Mouse (Mus musculus) c-Kit-positive CD71-negative TER-119-negative erythroid progenitor cells, embryonic 14.5 days (primary cell): ENCODE measurements around the gene Fgfr2.

Experiments
- DNase-seq: peaks from one replicate; pipeline ENCODE4 v3.0.0-alpha.2; 2013; ENCODE audit warnings: low read depth

Gene Fgfr2

GRCm38 (mm10) chr7:132816528-132816927, 306.6 kb downstream of the Fgfr2 start:
- no peak for DNase-seq

- no peak for DNase-seq
Observed at GRCm38 (mm10) chr7:132815081-132815480, 308.1 kb downstream of the Fgfr2 start.

- no peak for DNase-seq
Observed at GRCm38 (mm10) chr7:132814089-132814450, 309.1 kb downstream of the Fgfr2 start.

- no peak for DNase-seq
Observed at GRCm38 (mm10) chr7:132813416-132814088, 309.6 kb downstream of the Fgfr2 start, which contains the start of gene Fam53b. Gene Fam53b (minus strand): TSS chr7:132813886.

- no peak for DNase-seq
Observed at GRCm38 (mm10) chr7:132812619-132813415, 310.3 kb downstream of the Fgfr2 start.

- no peak for DNase-seq
Observed at GRCm38 (mm10) chr7:132811716-132812618, 311.2 kb downstream of the Fgfr2 start.

- DNase-seq, result peak; percentile 88
Observed at GRCm38 (mm10) chr7:132810879-132811278, 312.3 kb downstream of the Fgfr2 start.

- DNase-seq, result no peak
Observed at GRCm38 (mm10) chr7:132810368-132810767, 312.8 kb downstream of the Fgfr2 start.

- no peak for DNase-seq
Observed at GRCm38 (mm10) chr7:132809721-132810120, 313.4 kb downstream of the Fgfr2 start.

GRCm38 (mm10) chr7:132808841-132809682, 314.1 kb downstream of the Fgfr2 start:
- no peak for DNase-seq

GRCm38 (mm10) chr7:132808051-132808796, 314.9 kb downstream of the Fgfr2 start:
- no peak for DNase-seq

GRCm38 (mm10) chr7:132806926-132807857, 316.0 kb downstream of the Fgfr2 start:
- DNase-seq, result no peak

- no peak for DNase-seq
Observed at GRCm38 (mm10) chr7:132806286-132806685, 316.9 kb downstream of the Fgfr2 start.

GRCm38 (mm10) chr7:132804951-132805350, 318.2 kb downstream of the Fgfr2 start:
- no peak for DNase-seq

GRCm38 (mm10) chr7:132804461-132804860, 318.7 kb downstream of the Fgfr2 start:
- no peak for DNase-seq

- no peak for DNase-seq
Observed at GRCm38 (mm10) chr7:132803962-132804361, 319.2 kb downstream of the Fgfr2 start.

- no peak for DNase-seq
Observed at GRCm38 (mm10) chr7:132803336-132803735, 319.8 kb downstream of the Fgfr2 start.

GRCm38 (mm10) chr7:132802691-132803090, 320.5 kb downstream of the Fgfr2 start:
- DNase-seq, result no peak

- no peak for DNase-seq
Observed at GRCm38 (mm10) chr7:132802066-132802465, 321.1 kb downstream of the Fgfr2 start.

- DNase-seq, result no peak
Observed at GRCm38 (mm10) chr7:132801509-132801908, 321.6 kb downstream of the Fgfr2 start.
